9 mouse cellular contexts compared by ENCODE assay signal in genomic region chr4:137358291-137359002, GRCm38 (mm10). TPM values are rescaled to one million over a fixed set of nuclear protein-coding genes. Genes with fewer than 3 reads are reported as not detected.
DNase-seq lines count a peak whose midpoint lies in the region; ATAC-seq and TF ChIP-seq lines count a peak whose summit lies in the region.
"Had no signal": no experiment of that assay in that cellular context is flagged by ENCODE, and none has a peak within 500 bp of the region (broad histone marks: within the 10 kb centered on the region; RNA-seq: fewer than 3 reads in every experiment).

No protein-coding gene starts in this region.

- peak overlapping the region; percentile 2; the same call in 1 of the 2 replicates for H3K27ac ChIP-seq in intestine, embryonic 16.5 days (ENCODE audit: low read length)
- H3K27ac ChIP-seq in intestine, embryonic 15.5 days: no peak overlapping the region
- 0 out of 2 replicates have a peak overlapping the region, but pooled peaks have one; percentile 20 for H3K27ac ChIP-seq in small intestine, adult 2 months (ENCODE audit: insufficient read depth, low read depth, low read length)

- ATAC-seq in intestine, embryonic 16.5 days: no peak
- ATAC-seq in intestine, embryonic 15.5 days: no peak

- H3K36me3 ChIP-seq in intestine, embryonic 16.5 days (ENCODE audit: control insufficient read depth, insufficient read depth, low read length): no peaks in the 10 kb centered on the region
- H3K36me3 ChIP-seq in intestine, embryonic 15.5 days: no peaks in the 10 kb centered on the region
- no peaks in the 10 kb centered on the region for H3K36me3 ChIP-seq in small intestine, adult 2 months (ENCODE audit: control insufficient read depth, insufficient read depth, low read length)

- no peak for TF ChIP-seq POLR2A in small intestine, adult 2 months (IDR thresholded peaks at IDR 0.05; ENCODE audit: low read depth, low read length)

- H3K4me3 ChIP-seq in intestine, embryonic 16.5 days (ENCODE audit: low read length): no peak overlapping the region
- no peak overlapping the region for H3K4me3 ChIP-seq in intestine, embryonic 15.5 days (replicated peaks)
- H3K4me3 ChIP-seq in small intestine, adult 2 months (ENCODE audit: low read depth, low read length): no peak overlapping the region

- peaks cover 19% of the 10 kb centered on the region for H3K4me1 ChIP-seq in intestine, embryonic 16.5 days (ENCODE audit: control insufficient read depth, insufficient read depth, low read length)
- 0 out of 2 replicates have a peak, but pooled peaks cover 7% of the 10 kb centered on the region for H3K4me1 ChIP-seq in intestine, embryonic 15.5 days (replicated peaks)
- no peaks in the 10 kb centered on the region; the same call in none of the 2 replicates for H3K4me1 ChIP-seq in small intestine, adult 2 months (ENCODE audit: control insufficient read depth, insufficient read depth, insufficient read length, low read length)

- 0 out of 2 replicates have a peak overlapping the region, but pooled peaks have one; percentile 19 for H3K9ac ChIP-seq in intestine, embryonic 16.5 days (ENCODE audit: low read depth, low read length)
- no peak overlapping the region for H3K9ac ChIP-seq in intestine, embryonic 15.5 days

- H3K27me3 ChIP-seq in intestine, embryonic 16.5 days (replicated peaks; ENCODE audit: control insufficient read depth, insufficient read depth, low read length): no peaks in the 10 kb centered on the region; the same call in 1 of the 2 replicates
- H3K27me3 ChIP-seq in intestine, embryonic 15.5 days (replicated peaks): no peaks in the 10 kb centered on the region
- no peaks in the 10 kb centered on the region for H3K27me3 ChIP-seq in small intestine, adult 2 months (ENCODE audit: control insufficient read depth, insufficient read depth, low read length)

- no peaks in the 10 kb centered on the region for H3K9me3 ChIP-seq in intestine, embryonic 16.5 days (ENCODE audit: control insufficient read depth, low read length)
- H3K9me3 ChIP-seq in intestine, embryonic 15.5 days: no peaks in the 10 kb centered on the region

- no peak overlapping the region for H3K4me2 ChIP-seq in intestine, embryonic 16.5 days (ENCODE audit: low read depth, low read length)
- H3K4me2 ChIP-seq in intestine, embryonic 15.5 days (replicated peaks): no peak overlapping the region

- TF ChIP-seq CTCF in small intestine, adult 2 months (IDR thresholded peaks at IDR 0.05; ENCODE audit: extremely low read depth, insufficient read length, insufficient replicate concordance, low read depth, low read length): no peak

- DNase-seq in MEL-GATA-1-ER (ENCODE audit: extremely low read depth, low read depth): peak; percentile 78
- peak; percentile 78 for DNase-seq in induced T-regulatory cell, adult 2 months (ENCODE audit: low read depth)
- DNase-seq in left cerebral cortex, adult 8-10 months (ENCODE audit: low spot score in 2 of 2): no peak
- no peak for DNase-seq in gastrocnemius, postnatal 4 days (ENCODE audit: low spot score in 2 of 2)
- DNase-seq in layer of hippocampus, adult 9-11 months: no peak

- WGBS in intestine, embryonic 16.5 days: 58% methylated on average over 14 of the region's 14 CpGs
- WGBS in intestine, embryonic 15.5 days: 55% methylated on average over 14 of the region's 14 CpGs
- WGBS in small intestine, adult 2 months: 48% methylated on average over 14 of the region's 14 CpGs

RNA-seq across cellular contexts. Expression of gene Cdc42, which starts 0.9 kb away (rescaled TPM):
- polyA plus RNA-seq in intestine, embryonic 16.5 days (2015; fragmentation: Nextera tagmentation; extraction: Ambion mirVana): 671 and 691 TPM in 2 replicates
- polyA plus RNA-seq in intestine, embryonic 15.5 days (2015; fragmentation: Nextera tagmentation; extraction: Ambion mirVana): 653 and 697 TPM in 2 replicates
- polyA plus RNA-seq in small intestine, adult 2 months (2012; rRNA removed): 11.5 and 25.9 TPM in 2 replicates
- 100 to 1,000 TPM; 310 to 362 (median 328) TPM for total RNA-seq in left cerebral cortex, adult 8-10 months (2022)
- total RNA-seq in gastrocnemius, postnatal 4 days (2021): 100 to 1,000 TPM; 298 to 314 TPM

RNA-seq across cellular contexts. Expression of gene Cela3a, which starts 51.1 kb away (rescaled TPM):
- polyA plus RNA-seq in intestine, embryonic 16.5 days (2015; fragmentation: Nextera tagmentation; extraction: Ambion mirVana): 0.26 and 0.31 TPM in 2 replicates
- polyA plus RNA-seq in intestine, embryonic 15.5 days (2015; fragmentation: Nextera tagmentation; extraction: Ambion mirVana): not detected in 2 replicates
- 23.4 TPM in 1 of 2 replicates, not detected in the other for polyA plus RNA-seq in small intestine, adult 2 months (2012; rRNA removed)
- total RNA-seq in left cerebral cortex, adult 8-10 months (2022): not detected
- total RNA-seq in gastrocnemius, postnatal 4 days (2021): under 1 TPM in 1 of 2 experiments, not detected in 1; 0.34 TPM
- total RNA-seq: gastrocnemius, postnatal 25 days had no signal

Comparison
In these comparisons a context has a peak if more than half of its experiments do, and no peak if none do; other contexts are left out.
1. DNase-seq: peak in MEL-GATA-1-ER (single experiment) and induced T-regulatory cell, adult 2 months (single experiment); none in left cerebral cortex, adult 8-10 months (0 of 2), gastrocnemius, postnatal 4 days (0 of 2) and layer of hippocampus, adult 9-11 months (single experiment).
2. RNA of gene Cdc42, which starts 0.9 kb away (polyA plus RNA-seq): 653 to 697 TPM in intestine, embryonic 15.5 days and 671 to 691 TPM in intestine, embryonic 16.5 days; 11.5 to 25.9 TPM in small intestine, adult 2 months; every median in the first group is over 10 times any median in the second.